Mouse (Mus musculus): ENCODE measurements around the gene Sumf1.

DNA sequence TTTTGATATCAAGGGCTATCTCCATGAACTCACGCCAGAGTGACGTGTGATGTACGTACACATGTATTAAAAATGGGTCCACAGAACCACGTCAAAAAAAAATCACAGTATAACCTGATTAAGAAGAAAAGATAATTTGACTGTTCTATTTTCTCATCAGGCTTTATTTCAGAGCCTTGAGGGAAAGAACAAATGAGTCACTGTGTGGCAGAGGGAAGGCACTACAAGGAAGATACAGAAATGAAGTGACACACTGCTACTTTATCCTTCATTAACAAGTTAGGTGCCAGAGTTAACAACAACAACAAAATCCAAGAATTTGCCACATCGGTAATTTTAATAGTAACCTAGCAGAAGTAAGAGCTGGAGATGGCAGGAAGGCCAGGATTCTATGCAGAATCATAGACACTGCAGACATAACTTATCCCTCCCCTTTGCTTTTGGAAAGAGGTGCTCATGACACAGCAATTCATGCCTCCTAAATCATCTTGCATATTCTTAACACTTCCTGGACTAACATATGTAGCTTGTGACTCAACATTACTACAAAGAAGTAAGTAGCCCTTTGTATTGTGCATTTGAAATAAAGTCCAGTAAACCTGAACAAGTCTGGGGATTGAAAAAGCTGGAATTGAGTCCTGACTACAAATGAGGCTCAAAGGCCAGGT is 53.0 kb downstream of the Sumf1 start:
- TF ChIP-seq CTCF (conservative IDR thresholded peaks at IDR 0.05; ENCODE audit: insufficient read depth, insufficient read length, low read depth, low read length) (no peak), POLR2A (IDR thresholded peaks at IDR 0.05; ENCODE audit: low read depth, low read length) (no peak)
